Mouse (Mus musculus) granulocyte monocyte progenitor cell, adult 5-6 weeks (primary cell): ENCODE results near the gene Pigs. TPM values are rescaled to one million over a fixed set of nuclear protein-coding genes. Genes with fewer than 3 reads are reported as not detected.

Source experiments
- ATAC-seq: replicated peaks from 2 replicates; pipeline ENCODE4 v1.8.0; 2016; ENCODE audit warnings: mild to moderate bottlenecking, moderate TSS enrichment, inconsistent platforms; ENCODE audit not compliant: poor library complexity, severe bottlenecking
- total RNA-seq, 2 experiments: library from RNA; stranded (forward) in 1 of 2; stranded (reverse) in 1 of 2; fragments of 200-712, 200-1000 nt in 1 of 2; fragments of >200 nt in 1 of 2; fragmentation: Nextera tagmentation in 1 of 2; gene quantifications; 2 replicates each; pipeline ENCODE4 v1.2.3; 2014 to 2017

Pigs gene
- 47.6 and 51.6 TPM in 2 replicates for total RNA-seq (2014; fragmentation: Nextera tagmentation)
- total RNA-seq (2017), result 13.7 and 14.9 TPM in 2 replicates

DNA sequence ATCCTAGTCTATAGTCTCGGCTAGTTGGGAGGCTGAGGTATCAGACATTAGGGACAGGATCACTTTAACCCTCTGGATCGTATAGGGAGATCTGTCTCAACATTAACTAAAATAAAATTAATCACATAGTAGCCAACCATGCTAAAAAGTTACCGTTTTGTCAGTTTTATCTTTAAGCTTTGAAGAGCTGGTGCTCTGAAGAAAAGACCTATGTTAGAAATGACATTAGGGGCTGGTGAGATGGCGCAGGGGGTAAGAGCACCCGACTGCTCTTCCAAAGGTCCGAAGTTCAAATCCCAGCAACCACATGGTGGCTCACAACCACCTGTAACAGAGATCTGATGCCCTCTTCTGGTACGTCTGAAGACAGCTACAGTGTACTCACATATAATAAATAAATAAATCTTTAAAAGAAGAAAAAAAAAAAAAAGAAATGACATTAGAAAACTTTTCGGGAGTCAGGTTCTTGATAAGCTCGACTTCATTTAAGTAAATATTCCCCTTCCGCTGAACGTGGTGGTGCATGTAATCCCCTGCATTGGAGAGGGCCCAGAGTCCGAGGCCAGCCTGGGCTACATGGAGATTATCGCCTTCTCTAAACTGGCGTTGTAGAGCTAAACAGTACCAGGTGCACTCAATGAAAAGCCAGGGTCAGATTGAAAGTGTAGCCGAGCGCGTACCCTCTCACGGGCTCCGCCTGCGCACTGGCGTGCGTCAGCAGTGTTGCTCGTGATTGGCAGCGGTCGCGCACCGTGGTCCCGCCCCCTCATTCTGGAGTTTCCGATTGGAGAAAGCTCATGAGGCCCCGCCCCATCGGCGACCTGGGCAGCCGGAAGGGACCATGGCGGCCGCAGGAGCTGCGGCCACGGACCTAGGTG is at the start of gene Pigs:
Pigs (plus strand) TSS at position 782 of the 878 bp plus-strand sequence.
- peak; percentile 98 for ATAC-seq

DNA sequence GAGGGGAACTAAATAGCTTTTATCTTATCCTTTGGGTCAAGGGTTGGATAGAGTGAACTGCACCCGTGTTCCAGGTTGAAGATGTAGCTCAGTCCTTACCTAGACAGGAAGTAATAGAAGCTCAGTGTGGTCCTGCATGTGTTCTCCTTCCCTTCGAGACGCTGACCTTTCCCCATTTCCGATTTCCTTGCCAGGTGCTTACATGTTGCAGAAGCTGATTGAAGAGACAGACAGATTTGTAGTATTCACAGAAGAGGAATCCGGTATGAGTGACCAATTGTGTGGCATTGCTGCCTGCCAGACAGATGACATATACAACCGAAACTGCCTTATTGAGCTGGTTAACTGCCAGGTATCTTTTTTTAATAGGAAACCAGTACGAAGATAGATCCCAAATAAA is 49.4 kb upstream of the Pigs start:
- no peak for ATAC-seq

DNA sequence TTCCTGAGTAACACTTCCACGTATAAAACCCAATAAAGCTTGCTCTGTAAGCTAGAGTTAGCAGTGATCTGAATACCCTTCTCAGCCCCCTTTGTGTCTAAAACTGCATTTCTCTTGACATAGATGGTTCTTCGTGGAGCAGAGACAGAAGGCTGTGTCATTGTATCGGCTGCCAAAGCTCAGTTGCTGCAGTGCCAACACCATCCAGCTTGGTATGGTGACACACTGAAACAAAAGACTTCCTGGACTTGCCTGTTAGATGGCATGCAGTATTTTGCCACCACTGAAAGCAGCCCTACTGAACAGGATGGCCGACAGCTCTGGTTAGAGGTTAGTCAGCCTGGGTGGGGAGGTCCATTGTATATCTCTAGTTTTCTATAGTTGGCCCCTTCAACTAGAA is 48.6 kb upstream of the Pigs start:
- no peak for ATAC-seq

DNA sequence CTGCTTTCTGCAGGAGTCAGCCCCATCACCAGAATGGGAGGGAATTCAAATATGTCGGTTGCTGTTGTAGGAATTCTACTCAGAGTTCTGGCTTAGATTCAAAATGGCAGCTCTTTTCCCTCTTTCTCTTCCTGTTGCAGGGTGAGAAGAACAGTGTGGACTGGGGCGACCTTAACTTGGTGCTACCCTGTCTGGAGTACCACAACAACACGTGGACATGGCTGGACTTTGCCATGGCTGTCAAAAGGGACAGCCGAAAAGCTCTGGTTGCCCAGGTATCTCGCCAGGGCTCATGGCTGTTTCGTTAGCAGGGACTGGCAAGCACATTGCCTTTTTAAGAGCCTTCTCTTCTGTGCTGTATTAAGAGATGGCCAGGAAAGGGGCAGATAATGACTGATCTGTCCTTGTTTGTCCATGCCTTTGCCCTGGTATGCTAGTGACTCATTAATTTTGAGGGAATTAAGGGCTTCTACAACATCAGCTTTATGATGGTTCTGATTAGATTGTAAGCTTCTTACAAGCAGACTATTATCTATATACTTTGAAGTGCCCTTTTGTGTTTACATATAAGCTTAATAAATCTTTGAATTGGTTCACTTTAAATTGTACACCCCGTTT is 39.0 kb upstream of the Pigs start:
- no peak for ATAC-seq

DNA sequence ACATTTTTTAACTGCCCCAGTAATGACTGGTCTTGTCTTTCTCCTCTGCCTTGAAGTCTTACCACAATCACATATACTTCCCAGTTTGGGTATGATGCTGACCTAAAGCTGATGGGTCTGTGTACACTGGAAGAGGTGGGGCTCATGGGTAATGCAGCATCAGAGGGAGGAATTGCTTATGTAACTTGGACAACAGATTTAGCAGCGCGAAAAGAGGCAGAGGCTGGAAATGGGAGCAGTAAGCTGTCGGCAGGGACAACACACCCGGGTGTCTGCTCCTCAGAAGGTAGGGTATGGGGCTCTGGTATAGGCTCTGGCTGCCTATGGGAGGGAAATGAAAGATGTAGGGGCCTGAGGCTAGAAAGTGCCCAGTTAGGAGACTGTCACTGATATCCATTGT is 37.6 kb upstream of the Pigs start, which contains the start of gene BC030499:
BC030499 (plus strand) TSS at position 188 of the 400 bp plus-strand sequence.
- no peak for ATAC-seq

DNA sequence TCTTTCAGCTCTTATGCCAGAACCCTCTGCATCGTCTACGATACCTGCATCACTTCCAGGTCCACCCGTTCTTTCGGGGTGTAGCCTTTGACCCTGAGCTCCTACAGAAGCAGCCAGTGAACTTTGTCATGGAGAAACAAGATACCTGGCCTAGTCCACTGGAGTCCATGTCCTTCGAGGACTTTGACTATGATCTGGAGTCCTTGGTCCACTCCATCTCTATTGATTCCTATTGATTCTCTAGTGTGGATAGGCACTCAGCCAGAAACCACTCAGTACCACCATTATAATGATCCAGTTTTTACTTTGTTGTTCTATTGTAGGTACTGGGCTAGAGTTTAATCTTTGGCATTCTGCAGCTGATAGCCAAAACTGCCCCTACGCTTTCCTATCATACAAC is 33.6 kb upstream of the Pigs start:
- ATAC-seq, result no peak

DNA sequence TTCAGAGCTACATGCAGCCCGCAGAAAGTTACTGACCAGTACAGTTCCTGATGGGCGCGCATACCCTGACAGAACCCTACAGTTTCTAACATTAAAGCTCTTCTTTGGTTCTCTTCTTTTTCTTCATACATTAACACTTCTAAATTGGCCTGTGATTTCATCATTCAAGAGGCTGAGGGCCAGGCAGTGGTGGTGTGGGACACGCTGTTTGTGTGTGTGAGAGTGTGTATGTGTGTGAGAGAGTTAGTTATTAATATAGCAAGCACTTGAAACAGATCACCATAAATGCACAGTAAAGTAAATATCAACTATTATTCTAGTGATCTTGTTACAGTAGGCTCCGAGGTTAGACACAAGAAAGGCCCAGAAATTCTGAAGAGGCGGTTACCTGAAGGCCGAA is 27.3 kb upstream of the Pigs start:
- peak; percentile 22; the same call in 1 of the 2 replicates for ATAC-seq

DNA sequence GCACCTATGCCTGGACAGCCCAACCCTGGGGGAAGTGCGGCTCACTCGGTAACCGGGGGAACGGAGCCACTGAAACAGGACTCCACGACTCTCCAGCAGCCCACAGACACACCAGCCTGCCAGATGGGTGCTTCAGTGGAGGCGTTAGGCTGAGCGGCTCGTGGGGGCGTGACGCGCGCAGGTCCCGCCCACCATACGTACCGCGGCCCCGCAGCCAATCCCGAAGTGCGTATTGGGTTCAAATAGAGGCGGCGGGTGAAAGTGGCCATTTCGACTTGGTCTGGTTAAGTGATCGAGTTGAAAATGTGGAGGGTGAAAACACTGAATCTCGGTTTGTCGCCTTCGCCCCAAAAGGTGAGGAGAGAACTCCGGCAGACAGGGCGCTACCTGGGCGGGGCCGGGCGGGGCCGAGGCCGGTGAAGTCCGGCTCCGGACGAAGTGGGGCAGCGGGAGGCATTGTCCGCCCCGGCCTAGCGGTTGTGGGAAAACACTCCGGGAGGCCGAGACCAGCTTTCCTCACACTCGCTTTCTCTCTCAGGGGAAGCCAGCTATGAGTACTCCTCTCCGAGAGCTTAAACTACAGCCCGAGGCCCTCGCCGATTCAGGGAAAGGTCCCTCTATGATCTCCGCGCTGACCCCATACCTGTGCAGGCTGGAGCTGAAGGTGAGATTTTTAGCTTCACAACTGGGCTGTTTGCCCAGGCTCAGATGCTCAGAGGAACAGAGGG is 26.7 kb upstream of the Pigs start, which contains the start of gene Spag5:
Spag5 (plus strand) TSS at position 173 of the 728 bp plus-strand sequence.
- peak; percentile 100 for ATAC-seq

DNA sequence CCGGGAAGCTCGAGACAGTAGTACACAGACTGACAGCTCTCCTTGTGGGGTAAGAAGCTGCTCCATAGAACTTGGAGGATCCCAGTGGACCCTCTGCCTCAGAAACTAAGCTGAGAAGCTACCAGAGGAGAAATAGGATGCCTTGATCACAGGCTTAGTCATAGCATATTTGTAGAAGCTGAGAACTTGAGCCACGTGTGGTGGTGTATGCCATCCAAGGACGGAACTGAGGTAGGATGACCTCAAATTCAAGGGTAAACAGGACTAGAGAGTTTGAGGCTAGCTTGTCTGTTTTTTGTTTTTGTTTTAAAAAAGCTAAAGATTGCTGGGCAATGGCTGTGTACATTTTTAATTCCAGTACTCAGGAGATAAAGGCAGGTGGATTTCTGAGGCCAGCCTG is 22.9 kb upstream of the Pigs start:
- no peak for ATAC-seq

DNA sequence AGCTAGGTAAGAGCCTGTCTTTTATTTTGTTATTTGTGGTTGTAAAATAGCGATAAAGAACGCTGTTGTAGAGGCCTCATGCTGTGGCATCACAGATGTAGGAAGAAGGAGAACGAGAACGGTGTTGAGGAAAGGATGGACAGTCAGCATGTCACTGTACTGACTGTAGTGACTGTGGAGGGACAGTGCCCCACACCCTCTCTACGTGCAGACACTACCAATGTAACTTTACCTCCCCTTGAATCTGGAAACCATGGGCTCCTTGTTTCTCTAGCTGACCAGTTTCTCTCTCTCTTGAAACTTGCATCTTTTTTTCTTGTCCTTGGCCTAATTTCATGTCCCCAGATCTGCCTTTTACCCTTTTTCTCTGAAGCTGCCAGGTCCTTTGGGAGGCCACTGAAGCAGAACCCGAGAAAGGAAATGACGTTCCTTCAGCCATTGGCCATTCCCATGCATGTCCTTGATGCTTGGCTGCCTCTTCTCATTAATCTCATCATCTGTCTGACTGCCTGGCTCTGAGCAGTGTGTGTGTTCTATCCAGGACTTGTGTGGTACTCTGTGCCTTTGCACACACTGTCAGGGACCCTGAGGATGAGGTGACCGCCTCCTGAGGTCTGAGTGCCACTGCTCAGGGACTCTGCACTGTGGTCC is 17.2 kb upstream of the Pigs start:
- ATAC-seq, result no peak

DNA sequence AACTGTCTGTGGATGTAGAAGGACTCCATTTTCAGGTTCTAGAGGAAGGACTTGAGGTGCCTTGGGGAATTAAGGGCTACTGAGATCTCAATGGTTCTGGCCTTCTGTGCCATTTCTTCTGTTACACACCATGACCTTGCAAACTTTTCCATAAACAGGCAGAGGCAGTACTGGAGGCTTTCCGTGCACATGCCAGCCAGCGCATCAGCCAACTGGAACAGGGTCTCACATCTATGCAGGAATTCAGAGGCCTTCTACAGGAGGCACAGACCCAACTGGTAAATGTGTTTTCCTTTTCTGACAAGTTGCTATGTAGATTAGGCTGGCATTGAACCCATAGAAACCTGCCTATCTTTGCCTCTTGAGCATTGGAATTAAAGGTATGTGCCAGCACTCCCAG is 14.6 kb upstream of the Pigs start:
- ATAC-seq, result no peak

DNA sequence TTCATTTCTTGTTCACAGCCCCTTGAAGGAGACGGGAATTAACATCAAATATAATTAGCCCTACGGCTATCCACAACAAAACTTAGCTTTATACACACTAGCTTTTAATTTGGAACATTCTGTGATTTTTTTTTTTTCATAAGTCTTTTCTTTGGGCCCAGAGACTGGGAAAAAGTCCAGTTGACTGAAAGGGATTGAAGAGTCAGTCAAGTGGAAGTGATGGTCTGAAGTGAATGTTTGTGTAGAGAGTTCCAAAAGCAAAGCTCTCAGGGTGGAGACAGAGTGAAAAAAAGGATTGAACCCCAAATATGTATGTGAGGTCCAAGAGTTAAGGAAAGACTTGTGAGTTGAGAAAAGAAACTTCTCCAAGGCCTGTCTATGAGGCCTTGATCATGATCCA is 9.8 kb upstream of the Pigs start:
- ATAC-seq, result no peak

DNA sequence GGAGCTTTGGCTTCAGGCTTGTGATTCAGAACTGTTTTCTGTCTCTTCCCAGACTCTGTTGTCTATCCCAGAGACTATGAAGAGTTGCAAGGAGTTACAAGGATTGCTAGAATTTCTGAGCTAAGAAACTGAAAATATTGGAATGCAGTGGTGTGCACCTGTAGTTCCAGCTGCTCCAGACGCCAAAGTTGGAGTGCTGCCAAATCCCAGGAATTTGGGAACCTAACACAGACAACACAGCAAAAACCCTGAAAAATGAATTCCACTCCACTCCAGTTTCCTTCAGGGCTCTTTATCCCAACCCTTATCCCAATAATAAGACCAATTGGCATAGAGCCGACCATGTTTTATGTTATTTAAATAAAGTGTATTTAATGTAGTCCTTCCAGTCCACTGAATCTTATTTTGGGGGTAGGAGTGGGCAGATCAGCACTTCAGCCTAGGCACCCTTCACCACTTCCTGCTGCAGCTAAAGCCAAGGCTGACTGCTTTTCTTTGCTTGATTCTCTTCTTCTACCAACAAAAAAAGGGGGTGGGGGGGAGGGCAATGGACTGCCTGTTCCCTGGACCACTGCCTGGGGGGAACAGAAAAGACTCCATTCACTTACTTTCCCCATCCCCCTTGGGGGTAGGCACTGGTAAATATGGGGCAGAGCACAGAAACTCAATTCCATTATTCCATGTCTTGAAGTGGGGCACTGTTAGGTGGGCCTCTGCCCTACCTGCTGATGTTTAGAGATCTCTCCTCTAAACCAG is 6.0 kb upstream of the Pigs start:
- no peak for ATAC-seq

DNA sequence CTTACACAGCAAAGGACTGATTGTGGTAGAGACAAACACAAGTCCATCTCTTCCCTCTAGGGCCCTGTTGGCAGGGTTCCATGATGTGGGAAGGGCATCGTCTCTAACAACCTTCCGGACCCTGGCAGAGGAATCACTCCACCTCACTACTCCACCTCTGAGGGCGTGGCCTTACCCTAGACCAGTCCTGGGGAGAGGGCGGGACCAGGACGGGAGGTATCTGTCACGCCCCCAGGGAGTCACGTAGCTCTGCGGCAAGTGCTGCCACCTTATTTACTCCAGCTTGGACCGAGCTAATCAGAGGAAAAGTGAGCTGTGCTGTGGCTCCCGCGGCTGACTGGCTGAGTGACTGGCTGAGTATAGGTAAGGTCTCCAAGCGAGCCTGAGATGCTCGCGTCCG is 5.4 kb upstream of the Pigs start, which contains the start of gene Aldoc:
Aldoc (plus strand) TSS at position 109 of the 400 bp plus-strand sequence.
- ATAC-seq, result peak; percentile 97

DNA sequence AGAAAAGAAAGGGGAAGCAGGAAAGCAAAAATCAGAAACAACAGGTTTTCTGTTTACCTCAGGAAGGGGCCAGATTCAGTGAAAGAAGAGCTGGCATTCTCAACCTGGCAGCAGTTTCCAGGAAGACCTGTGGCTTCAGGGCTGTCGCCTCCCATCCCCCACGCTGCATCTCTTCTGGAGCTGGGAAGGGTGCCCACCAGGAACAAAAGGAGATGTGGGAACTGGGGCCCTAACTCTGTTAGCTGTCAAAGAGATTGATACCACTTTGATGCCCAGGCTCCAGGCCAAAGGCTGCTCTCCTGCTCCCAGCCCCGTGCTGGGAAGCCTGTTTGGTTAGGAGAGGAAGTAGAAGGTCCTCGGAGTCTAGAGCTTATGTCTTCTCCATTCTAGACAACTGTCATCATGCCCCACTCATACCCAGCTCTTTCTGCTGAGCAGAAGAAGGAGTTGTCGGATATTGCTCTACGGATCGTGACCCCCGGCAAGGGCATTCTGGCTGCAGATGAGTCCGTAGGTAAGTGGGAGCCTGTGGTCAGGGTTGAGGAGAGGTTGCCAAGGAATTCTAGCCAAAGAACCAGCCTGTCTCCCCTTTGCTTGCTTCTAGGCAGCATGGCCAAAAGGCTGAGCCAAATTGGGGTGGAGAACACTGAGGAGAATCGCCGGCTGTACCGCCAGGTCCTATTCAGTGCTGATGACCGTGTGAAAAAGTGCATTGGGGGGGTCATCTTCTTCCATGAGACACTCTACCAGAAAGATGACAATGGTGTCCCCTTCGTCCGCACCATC is 4.0 kb upstream of the Pigs start:
- no peak for ATAC-seq

DNA sequence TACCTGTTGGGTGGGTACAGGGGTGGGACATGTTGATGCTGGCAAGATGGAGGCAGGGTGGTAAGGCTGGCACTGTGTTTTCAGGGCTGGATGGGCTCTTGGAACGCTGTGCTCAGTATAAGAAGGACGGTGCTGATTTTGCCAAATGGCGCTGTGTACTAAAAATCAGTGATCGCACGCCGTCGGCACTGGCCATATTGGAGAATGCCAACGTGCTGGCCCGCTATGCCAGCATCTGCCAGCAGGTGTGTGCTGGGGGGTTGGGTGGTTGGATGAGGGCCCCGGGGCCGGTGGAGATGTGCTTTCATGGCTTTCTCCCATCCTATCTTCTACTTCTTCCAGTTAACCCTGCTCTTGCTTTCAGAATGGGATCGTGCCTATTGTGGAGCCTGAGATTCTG is 3.2 kb upstream of the Pigs start:
- ATAC-seq, result no peak

DNA sequence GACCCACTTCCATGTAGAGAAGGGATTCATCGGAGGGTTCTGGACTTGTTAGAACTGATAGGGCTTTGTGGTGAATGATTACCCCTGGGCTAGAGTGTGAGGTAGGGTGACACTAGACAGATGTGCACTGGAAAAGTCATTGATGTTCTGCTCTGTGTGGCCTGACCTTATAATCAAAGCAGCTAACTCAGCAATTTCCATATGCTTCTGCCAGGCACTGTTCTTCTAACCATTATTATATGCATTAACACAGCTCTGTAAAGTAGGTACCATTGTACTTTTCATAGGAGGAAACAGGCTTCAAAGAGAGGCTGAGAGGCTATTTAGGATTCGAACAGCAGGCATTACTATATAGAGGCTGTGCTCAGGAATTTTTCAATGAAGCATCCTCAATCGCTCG is 1.0 kb upstream of the Pigs start:
- ATAC-seq, result no peak

DNA sequence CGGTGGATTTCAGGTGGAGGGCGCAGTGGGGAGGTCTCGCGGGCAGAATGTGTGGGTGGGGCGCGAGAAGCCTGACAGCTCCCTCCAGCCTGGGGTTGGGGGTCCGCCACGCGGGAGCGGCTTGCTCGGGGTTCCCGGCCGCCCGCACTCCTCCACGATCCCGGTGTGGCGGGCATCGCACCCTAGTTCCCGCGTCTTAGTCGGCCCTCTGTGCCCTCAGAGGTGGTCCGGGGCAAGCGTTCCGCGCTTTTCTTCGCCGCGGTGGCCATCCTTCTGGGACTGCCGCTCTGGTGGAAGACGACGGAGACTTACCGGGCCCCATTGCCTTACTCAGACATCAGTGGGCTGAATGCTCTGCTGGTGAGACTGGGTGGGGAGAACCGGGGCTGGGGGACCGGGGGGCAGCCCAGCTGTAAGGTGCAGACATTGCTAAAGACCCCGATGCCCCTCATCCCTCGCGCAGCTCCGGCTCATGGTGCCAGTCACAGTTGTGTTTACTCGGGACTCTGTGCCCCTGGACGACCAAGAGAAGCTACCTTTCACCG is 369 bp downstream of the Pigs start:
- ATAC-seq, result no peak

DNA sequence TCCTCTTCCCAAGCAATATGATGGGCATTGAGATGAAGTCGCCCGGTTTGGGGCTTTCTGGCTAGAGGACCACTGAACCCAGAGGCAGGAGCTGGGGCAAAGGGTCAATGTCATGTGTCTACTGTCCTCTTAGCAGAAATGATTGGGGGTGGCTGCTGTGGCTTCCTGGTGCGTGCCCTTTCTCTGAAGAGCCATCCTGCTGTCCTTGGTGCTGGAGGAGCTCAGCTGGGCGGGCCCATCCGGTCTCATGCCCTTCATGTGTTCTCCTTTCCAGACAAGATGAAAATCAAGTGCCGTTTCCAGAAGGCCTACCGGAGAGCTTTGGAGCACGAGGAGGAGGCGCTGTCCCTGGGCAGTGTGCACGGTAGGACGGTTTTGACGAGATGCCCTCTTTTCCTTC is 4.5 kb downstream of the Pigs start:
- ATAC-seq, result no peak
